Mouse (Mus musculus): Measurements from ENCODE around the gene Rnf157.

DNA sequence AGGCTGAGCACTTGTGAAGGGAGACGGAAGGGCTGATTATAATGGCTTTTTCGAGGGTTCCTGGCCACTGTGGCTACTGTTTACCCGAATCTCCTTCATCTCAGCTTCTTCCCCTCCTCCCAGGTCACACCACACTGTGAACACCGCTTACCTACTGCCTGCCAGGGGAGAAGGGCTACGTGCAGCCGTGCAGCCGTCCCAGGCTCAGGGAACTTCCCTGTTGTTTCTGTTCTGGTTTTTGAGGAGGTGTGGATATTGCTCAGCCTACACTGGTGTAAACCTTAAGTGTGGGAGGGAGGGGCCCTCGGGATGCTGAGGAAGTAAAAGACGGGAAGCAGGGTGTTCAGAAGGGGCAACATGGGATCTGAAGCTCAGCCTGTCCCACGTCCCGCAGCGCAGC is 75.8 kb downstream of the Rnf157 start:
- TF ChIP-seq ZNF384 (IDR thresholded peaks at IDR 0.05; ENCODE audit: low read depth, low read length) = no peak
- no peak for TF ChIP-seq MAFK (IDR thresholded peaks at IDR 0.05; ENCODE audit: insufficient read depth, low read depth, low read length)
- TF ChIP-seq ZC3H11A (IDR thresholded peaks at IDR 0.05; ENCODE audit: borderline replicate concordance, low read depth, low read length) = no peak

Data from ES-E14 (cell line).